Mouse (Mus musculus): ENCODE data around the gene Mfsd13b. TPM values are rescaled to one million over a fixed set of nuclear protein-coding genes. Genes with fewer than 3 reads are reported as not detected.
A peak's percentile ranks its signal among the peaks of the same experiment; 100 is the strongest.

Mfsd13b gene
- polyA plus RNA-seq, 2 experiments: 0.36 to 0.55 TPM

DNA sequence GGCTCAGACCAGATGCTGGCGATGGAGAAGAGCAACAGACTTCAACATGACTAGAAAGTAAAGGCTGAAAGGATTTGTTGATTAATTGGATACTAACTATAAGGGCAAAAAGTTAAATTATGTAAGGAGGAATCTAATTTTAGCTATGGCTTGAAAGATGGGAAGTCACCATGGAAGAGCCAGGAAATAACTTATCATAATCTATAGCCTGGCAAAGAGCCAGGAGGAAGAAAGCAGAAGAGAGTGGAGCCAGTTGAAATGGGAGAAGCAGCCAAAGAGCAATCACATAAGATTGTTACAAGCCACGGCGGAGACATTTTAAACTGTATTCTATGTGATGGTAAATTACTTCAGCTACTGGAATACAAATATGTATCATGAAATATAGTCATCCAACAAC, 8.3 kb upstream of the Mfsd13b start:
- ATAC-seq (ENCODE audit: low FRiP score, low read depth) (no peak), DNase-seq (ENCODE audit: low spot score) (no peak)
- Histone ChIP-seq H3K9me3 (ENCODE audit: control insufficient read depth, low read length) (no peaks in the 10 kb centered on the region), H3K27me3 (ENCODE audit: control insufficient read depth, insufficient read depth, low read length) (no peaks in the 10 kb centered on the region), H3K27ac (replicated peaks; ENCODE audit: low read depth, low read length) (no peak overlapping the region), H3K4me3 (replicated peaks; ENCODE audit: low read length) (no peak overlapping the region), H3K9ac (ENCODE audit: low read depth, low read length, severe bottlenecking) (no peak overlapping the region), H3K4me2 (replicated peaks; ENCODE audit: low read depth, low read length, severe bottlenecking) (no peak overlapping the region), H3K36me3 (ENCODE audit: control insufficient read depth, insufficient read depth, low read length) (peaks cover 3% of the 10 kb centered on the region; the same call in 1 of the 2 replicates), H3K4me1 (ENCODE audit: control insufficient read depth, insufficient read depth, low read length) (peaks cover 28% of the 10 kb centered on the region)
- 78% methylated on average over 3 of the region's 3 CpGs for WGBS
- no peak for TF ChIP-seq POLR2A (IDR thresholded peaks at IDR 0.05; ENCODE audit: borderline replicate concordance, extremely low read depth, insufficient read depth, insufficient read length)

GRCm38 (mm10) chr7:120977063-120977462, 5.2 kb upstream of the Mfsd13b start:
- ATAC-seq (ENCODE audit: low FRiP score, low read depth) (peak; percentile 39; the same call in 1 of the 2 replicates), DNase-seq (ENCODE audit: low spot score) (peak; percentile 78)
- no peak overlapping the region for H3K4me3 ChIP-seq (replicated peaks; ENCODE audit: low read length)

DNA sequence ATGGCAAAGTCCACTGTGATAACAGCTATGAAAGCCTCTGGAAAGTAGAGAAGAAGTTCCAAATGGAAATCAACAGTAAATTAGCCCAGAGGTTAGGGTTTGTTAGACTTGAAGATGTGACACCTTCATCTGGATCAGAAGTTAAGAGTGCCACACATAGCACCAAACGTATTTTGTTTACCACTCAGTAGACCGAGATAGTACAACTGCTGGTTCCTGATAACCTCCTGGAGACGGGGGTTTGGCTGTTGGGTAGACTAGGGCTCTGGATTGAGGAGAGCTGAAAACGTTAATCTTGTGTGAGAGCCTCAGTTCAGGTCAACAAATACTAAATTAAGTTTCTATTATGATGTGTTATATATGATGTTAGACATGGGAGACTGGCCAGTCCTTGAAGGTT, 2.3 kb upstream of the Mfsd13b start:
- Histone ChIP-seq H3K4me2 (replicated peaks; ENCODE audit: low read depth, low read length, severe bottlenecking) (peak overlapping the region; percentile 15; the same call in 1 of the 2 replicates), H3K4me3 (replicated peaks; ENCODE audit: low read length) (0 out of 2 replicates have a peak overlapping the region, but pooled peaks have one; percentile 90), H3K27ac (replicated peaks; ENCODE audit: low read depth, low read length) (no peak overlapping the region), H3K27me3 (ENCODE audit: control insufficient read depth, insufficient read depth, low read length) (no peaks in the 10 kb centered on the region), H3K4me1 (ENCODE audit: control insufficient read depth, insufficient read depth, low read length) (peaks cover 30% of the 10 kb centered on the region), H3K9me3 (ENCODE audit: control insufficient read depth, low read length) (no peaks in the 10 kb centered on the region), H3K36me3 (ENCODE audit: control insufficient read depth, insufficient read depth, low read length) (no peaks in the 10 kb centered on the region), H3K9ac (ENCODE audit: low read depth, low read length, severe bottlenecking) (no peak overlapping the region)
- 85% methylated on average over 4 of the region's 4 CpGs for WGBS
- no peak for TF ChIP-seq POLR2A (IDR thresholded peaks at IDR 0.05; ENCODE audit: borderline replicate concordance, extremely low read depth, insufficient read depth, insufficient read length)
- DNase-seq (ENCODE audit: low spot score) (no peak), ATAC-seq (ENCODE audit: low FRiP score, low read depth) (no peak)

More at GRCm38 (mm10) chr7:120977063-120977462, 5.2 kb upstream of the Mfsd13b start:
- no peaks in the 10 kb centered on the region for H3K36me3 ChIP-seq (ENCODE audit: control insufficient read depth, insufficient read depth, low read length)
- no peaks in the 10 kb centered on the region for H3K27me3 ChIP-seq (ENCODE audit: control insufficient read depth, insufficient read depth, low read length)
- H3K9me3 ChIP-seq (ENCODE audit: control insufficient read depth, low read length): no peaks in the 10 kb centered on the region
- 19% methylated on average over 7 of the region's 7 CpGs for WGBS
- H3K4me2 ChIP-seq (replicated peaks; ENCODE audit: low read depth, low read length, severe bottlenecking): no peak overlapping the region
- no peak overlapping the region for H3K27ac ChIP-seq (replicated peaks; ENCODE audit: low read depth, low read length)
- H3K9ac ChIP-seq (ENCODE audit: low read depth, low read length, severe bottlenecking): no peak overlapping the region
- peaks cover 33% of the 10 kb centered on the region for H3K4me1 ChIP-seq (ENCODE audit: control insufficient read depth, insufficient read depth, low read length)
- no peak for TF ChIP-seq POLR2A (IDR thresholded peaks at IDR 0.05; ENCODE audit: borderline replicate concordance, extremely low read depth, insufficient read depth, insufficient read length)

- H3K9ac ChIP-seq (ENCODE audit: low read depth, low read length, severe bottlenecking): peak overlapping the region; percentile 85
- H3K9me3 ChIP-seq (ENCODE audit: control insufficient read depth, low read length): no peaks in the 10 kb centered on the region
- no peaks in the 10 kb centered on the region for H3K36me3 ChIP-seq (ENCODE audit: control insufficient read depth, insufficient read depth, low read length)
- DNase-seq (ENCODE audit: low spot score) (peak; percentile 21), ATAC-seq (ENCODE audit: low FRiP score, low read depth) (peak; percentile 4)
- peak overlapping the region; percentile 66 for H3K4me2 ChIP-seq (replicated peaks; ENCODE audit: low read depth, low read length, severe bottlenecking)
- H3K4me3 ChIP-seq (replicated peaks; ENCODE audit: low read length): peak overlapping the region; percentile 90
- H3K27me3 ChIP-seq (ENCODE audit: control insufficient read depth, insufficient read depth, low read length): no peaks in the 10 kb centered on the region
- TF ChIP-seq POLR2A (IDR thresholded peaks at IDR 0.05; ENCODE audit: borderline replicate concordance, extremely low read depth, insufficient read depth, insufficient read length): no peak
- H3K27ac ChIP-seq (replicated peaks; ENCODE audit: low read depth, low read length): peak overlapping the region; percentile 72; the same call in 1 of the 2 replicates
- WGBS: 7% methylated on average over 36 of the region's 39 CpGs
- peaks cover 25% of the 10 kb centered on the region for H3K4me1 ChIP-seq (ENCODE audit: control insufficient read depth, insufficient read depth, low read length)
Measured at GRCm38 (mm10) chr7:120980931-120981924, 1.1 kb upstream of the Mfsd13b start.

DNA sequence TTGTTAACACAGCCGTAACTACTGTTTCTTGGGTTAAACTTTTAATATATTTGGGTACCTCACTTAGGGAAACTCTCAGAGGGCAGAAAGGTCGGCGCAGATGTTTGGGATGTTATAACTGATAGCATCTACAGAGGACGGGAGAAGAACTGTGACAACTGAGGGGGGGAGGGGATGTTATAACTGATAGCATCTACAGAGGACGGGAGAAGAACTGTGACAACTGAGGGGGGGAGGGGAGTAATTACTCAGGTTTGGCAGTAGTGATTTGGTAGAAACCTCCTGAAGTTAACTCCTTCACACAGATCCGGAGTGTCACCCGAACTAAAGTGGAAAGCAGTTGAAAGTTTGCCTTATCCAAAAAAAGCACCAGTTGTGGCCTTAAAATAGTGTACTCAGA, 659 bp downstream of the Mfsd13b start:
- Histone ChIP-seq H3K4me3 (replicated peaks; ENCODE audit: low read length) (peak overlapping the region; percentile 90), H3K4me1 (ENCODE audit: control insufficient read depth, insufficient read depth, low read length) (peaks cover 12% of the 10 kb centered on the region), H3K27ac (replicated peaks; ENCODE audit: low read depth, low read length) (no peak overlapping the region), H3K9ac (ENCODE audit: low read depth, low read length, severe bottlenecking) (peak overlapping the region; percentile 80), H3K9me3 (ENCODE audit: control insufficient read depth, low read length) (no peaks in the 10 kb centered on the region), H3K36me3 (ENCODE audit: control insufficient read depth, insufficient read depth, low read length) (no peaks in the 10 kb centered on the region), H3K4me2 (replicated peaks; ENCODE audit: low read depth, low read length, severe bottlenecking) (peak overlapping the region; percentile 60), H3K27me3 (ENCODE audit: control insufficient read depth, insufficient read depth, low read length) (no peaks in the 10 kb centered on the region)
- DNase-seq (ENCODE audit: low spot score) (peak; percentile 40), ATAC-seq (ENCODE audit: low FRiP score, low read depth) (no peak)
- WGBS: 6% methylated on average over 7 of the region's 7 CpGs
- TF ChIP-seq POLR2A (IDR thresholded peaks at IDR 0.05; ENCODE audit: borderline replicate concordance, extremely low read depth, insufficient read depth, insufficient read length): no peak

All from limb, embryonic 14.5 days (tissue).